Mouse (Mus musculus): Measurements from ENCODE around the gene Coq4. TPM values are rescaled to one million over a fixed set of nuclear protein-coding genes. Genes with fewer than 3 reads are reported as not detected.

Coq4 gene
- 39.5 and 53.4 TPM in 2 replicates for polyA plus RNA-seq (2014; fragmentation: Nextera tagmentation; extraction: Ambion mirVana)

GRCm38 (mm10) chr2:29787104-29787917 lies at the start of gene Coq4:
Gene Coq4 (plus strand): TSS chr2:29787493.
- Histone ChIP-seq H3K27ac (ENCODE audit: low read depth, low read length) (peak within 1 kb of the TSS; percentile 35; the same call in 1 of the 2 replicates), H3K9me3 (ENCODE audit: control insufficient read depth, low read length) (no peaks in the 10 kb centered on the region), H3K9ac (replicated peaks; ENCODE audit: low read depth, low read length) (peak within 1 kb of the TSS; percentile 60), H3K27me3 (ENCODE audit: control insufficient read depth, insufficient read depth, low read length) (no peaks in the 10 kb centered on the region), H3K4me3 (ENCODE audit: low read depth, low read length) (peak within 1 kb of the TSS; percentile 69), H3K36me3 (ENCODE audit: control insufficient read depth, insufficient read depth, low read length) (peaks cover 24% of the 10 kb centered on the region), H3K4me1 (ENCODE audit: control insufficient read depth, insufficient read depth, low read length) (peaks cover 7% of the 10 kb centered on the region; the same call in 1 of the 2 replicates), H3K4me2 (ENCODE audit: low read depth, low read length) (peak within 1 kb of the TSS; percentile 89)
- ATAC-seq (ENCODE audit: low read depth) = peak; percentile 88
- WGBS = 2% methylated on average over 31 of the region's 31 CpGs

- no peaks in the 10 kb centered on the region for H3K9me3 ChIP-seq (ENCODE audit: control insufficient read depth, low read length)
- H3K27me3 ChIP-seq (ENCODE audit: control insufficient read depth, insufficient read depth, low read length) = no peaks in the 10 kb centered on the region
- no peak overlapping the region for H3K4me2 ChIP-seq (ENCODE audit: low read depth, low read length)
- H3K27ac ChIP-seq (ENCODE audit: low read depth, low read length) = no peak overlapping the region
- H3K36me3 ChIP-seq (ENCODE audit: control insufficient read depth, insufficient read depth, low read length) = peaks cover 47% of the 10 kb centered on the region
- H3K4me3 ChIP-seq (ENCODE audit: low read depth, low read length) = no peak overlapping the region
- H3K9ac ChIP-seq (replicated peaks; ENCODE audit: low read depth, low read length) = no peak overlapping the region
- WGBS = 82% methylated on average over 4 of the region's 4 CpGs
- H3K4me1 ChIP-seq (ENCODE audit: control insufficient read depth, insufficient read depth, low read length) = no peaks in the 10 kb centered on the region
- no peak for ATAC-seq (ENCODE audit: low read depth)
Observed at GRCm38 (mm10) chr2:29738799-29739198, 48.5 kb upstream of the Coq4 start.

- Histone ChIP-seq H3K27ac (ENCODE audit: low read depth, low read length) (no peak overlapping the region), H3K36me3 (ENCODE audit: control insufficient read depth, insufficient read depth, low read length) (peaks cover 41% of the 10 kb centered on the region), H3K9ac (replicated peaks; ENCODE audit: low read depth, low read length) (no peak overlapping the region), H3K9me3 (ENCODE audit: control insufficient read depth, low read length) (no peaks in the 10 kb centered on the region), H3K4me3 (ENCODE audit: low read depth, low read length) (no peak overlapping the region), H3K4me1 (ENCODE audit: control insufficient read depth, insufficient read depth, low read length) (no peaks in the 10 kb centered on the region), H3K4me2 (ENCODE audit: low read depth, low read length) (no peak overlapping the region), H3K27me3 (ENCODE audit: control insufficient read depth, insufficient read depth, low read length) (no peaks in the 10 kb centered on the region)
- no peak for ATAC-seq (ENCODE audit: low read depth)
- WGBS = 84% methylated on average over 5 of the region's 5 CpGs
Observed at GRCm38 (mm10) chr2:29739368-29739767, 47.9 kb upstream of the Coq4 start.

DNA sequence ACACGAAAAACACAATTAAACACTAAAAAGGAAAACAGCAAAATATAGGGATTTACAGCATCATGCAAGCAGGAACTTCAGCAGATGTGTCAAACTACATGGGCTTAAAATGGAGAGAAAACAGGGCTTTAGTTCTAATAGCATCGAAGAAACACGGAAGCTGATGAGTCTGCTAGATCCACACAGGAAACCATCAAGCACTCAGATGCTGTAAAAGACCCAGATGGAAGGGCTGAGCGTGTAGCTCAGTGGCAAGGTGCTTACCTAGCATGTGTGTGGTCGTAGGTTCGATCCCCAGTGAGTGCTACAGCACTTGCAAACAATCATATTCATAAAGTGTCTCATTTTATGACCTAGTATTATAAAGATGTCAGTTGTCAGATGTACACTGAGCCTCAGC lies 46.1 kb upstream of the Coq4 start:
- H3K4me3 ChIP-seq (ENCODE audit: low read depth, low read length) = no peak overlapping the region
- H3K27me3 ChIP-seq (ENCODE audit: control insufficient read depth, insufficient read depth, low read length) = 0 out of 2 replicates have a peak, but pooled peaks cover under 1% of the 10 kb centered on the region
- H3K9ac ChIP-seq (replicated peaks; ENCODE audit: low read depth, low read length) = no peak overlapping the region
- no peak overlapping the region for H3K27ac ChIP-seq (ENCODE audit: low read depth, low read length)
- H3K36me3 ChIP-seq (ENCODE audit: control insufficient read depth, insufficient read depth, low read length) = peaks cover 26% of the 10 kb centered on the region
- no peaks in the 10 kb centered on the region for H3K4me1 ChIP-seq (ENCODE audit: control insufficient read depth, insufficient read depth, low read length)
- no peak overlapping the region for H3K4me2 ChIP-seq (ENCODE audit: low read depth, low read length)
- 90% methylated on average over 6 of the region's 6 CpGs for whole genome bisulfite sequencing
- H3K9me3 ChIP-seq (ENCODE audit: control insufficient read depth, low read length) = no peaks in the 10 kb centered on the region
- no peak for ATAC-seq (ENCODE audit: low read depth)

- H3K9me3 ChIP-seq (ENCODE audit: control insufficient read depth, low read length) = no peaks in the 10 kb centered on the region
- peaks cover 5% of the 10 kb centered on the region; the same call in 1 of the 2 replicates for H3K36me3 ChIP-seq (ENCODE audit: control insufficient read depth, insufficient read depth, low read length)
- ATAC-seq (ENCODE audit: low read depth) = no peak
- peaks cover 5% of the 10 kb centered on the region; the same call in 1 of the 2 replicates for H3K27me3 ChIP-seq (ENCODE audit: control insufficient read depth, insufficient read depth, low read length)
- no peak overlapping the region for H3K4me2 ChIP-seq (ENCODE audit: low read depth, low read length)
- no peaks in the 10 kb centered on the region for H3K4me1 ChIP-seq (ENCODE audit: control insufficient read depth, insufficient read depth, low read length)
- H3K27ac ChIP-seq (ENCODE audit: low read depth, low read length) = no peak overlapping the region
- no peak overlapping the region for H3K9ac ChIP-seq (replicated peaks; ENCODE audit: low read depth, low read length)
- 88% methylated on average over 6 of the region's 6 CpGs for WGBS
- no peak overlapping the region for H3K4me3 ChIP-seq (ENCODE audit: low read depth, low read length)
Observed at GRCm38 (mm10) chr2:29744256-29744655, 43.0 kb upstream of the Coq4 start.

- 2% methylated on average over 48 of the region's 50 CpGs for WGBS
- no peak overlapping the region for H3K27ac ChIP-seq (ENCODE audit: low read depth, low read length)
- no peak for ATAC-seq (ENCODE audit: low read depth)
- peak overlapping the region; percentile 63 for H3K4me2 ChIP-seq (ENCODE audit: low read depth, low read length)
- peaks cover 21% of the 10 kb centered on the region for H3K27me3 ChIP-seq (ENCODE audit: control insufficient read depth, insufficient read depth, low read length)
- H3K4me1 ChIP-seq (ENCODE audit: control insufficient read depth, insufficient read depth, low read length) = no peaks in the 10 kb centered on the region
- peak overlapping the region; percentile 65 for H3K9ac ChIP-seq (replicated peaks; ENCODE audit: low read depth, low read length)
- peak overlapping the region; percentile 34 for H3K4me3 ChIP-seq (ENCODE audit: low read depth, low read length)
- H3K36me3 ChIP-seq (ENCODE audit: control insufficient read depth, insufficient read depth, low read length) = no peaks in the 10 kb centered on the region
- H3K9me3 ChIP-seq (ENCODE audit: control insufficient read depth, low read length) = no peaks in the 10 kb centered on the region
Observed at GRCm38 (mm10) chr2:29747188-29747782, 40.0 kb upstream of the Coq4 start.

DNA sequence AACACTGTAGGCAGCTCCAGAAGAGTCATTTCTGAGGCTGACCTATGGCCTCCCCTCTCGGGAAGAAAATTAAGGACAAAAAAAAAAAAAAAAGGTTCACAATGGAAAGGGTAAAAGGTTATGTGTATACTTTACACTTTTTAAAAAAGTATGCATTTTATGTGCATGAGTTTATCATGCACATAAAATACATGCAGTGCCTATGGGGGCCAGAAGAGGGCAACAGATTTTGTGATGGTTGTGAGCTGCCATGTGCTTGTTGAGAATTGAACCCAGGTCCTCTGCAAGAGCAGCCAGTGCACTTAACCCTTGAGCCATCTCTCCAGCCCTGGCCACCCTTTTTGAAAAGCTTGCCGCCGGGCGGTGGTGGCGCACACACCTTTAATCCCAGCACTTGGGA lies 39.4 kb upstream of the Coq4 start:
- H3K4me3 ChIP-seq (ENCODE audit: low read depth, low read length) = no peak overlapping the region; the same call in 1 of the 2 replicates
- H3K9me3 ChIP-seq (ENCODE audit: control insufficient read depth, low read length) = no peaks in the 10 kb centered on the region
- H3K4me1 ChIP-seq (ENCODE audit: control insufficient read depth, insufficient read depth, low read length) = no peaks in the 10 kb centered on the region
- no peak overlapping the region for H3K27ac ChIP-seq (ENCODE audit: low read depth, low read length)
- 64% methylated on average over 5 of the region's 5 CpGs for WGBS
- no peaks in the 10 kb centered on the region for H3K36me3 ChIP-seq (ENCODE audit: control insufficient read depth, insufficient read depth, low read length)
- no peak overlapping the region; the same call in 1 of the 2 replicates for H3K4me2 ChIP-seq (ENCODE audit: low read depth, low read length)
- peaks cover 24% of the 10 kb centered on the region for H3K27me3 ChIP-seq (ENCODE audit: control insufficient read depth, insufficient read depth, low read length)
- no peak for ATAC-seq (ENCODE audit: low read depth)
- no peak overlapping the region for H3K9ac ChIP-seq (replicated peaks; ENCODE audit: low read depth, low read length)

DNA sequence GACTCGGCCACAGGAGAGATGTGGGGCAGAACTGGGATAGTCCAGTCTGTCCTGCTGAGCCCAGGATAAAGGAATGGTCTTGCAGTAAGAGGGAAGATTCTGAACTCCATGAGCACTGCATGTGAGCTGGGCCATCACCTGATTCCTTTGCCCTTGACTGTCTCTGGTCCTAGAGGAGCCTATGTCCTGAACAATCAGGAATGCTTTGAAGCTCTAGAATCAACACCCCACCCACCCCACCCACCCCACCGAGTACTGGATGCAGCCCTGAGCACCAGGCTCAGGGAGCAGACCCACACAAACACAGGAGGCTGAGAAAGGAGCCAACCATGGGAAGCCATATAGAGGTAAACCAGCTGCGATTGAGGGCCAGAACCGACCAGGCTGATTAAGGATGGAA lies 38.8 kb upstream of the Coq4 start:
- Histone ChIP-seq H3K4me2 (ENCODE audit: low read depth, low read length) (no peak overlapping the region), H3K4me3 (ENCODE audit: low read depth, low read length) (no peak overlapping the region), H3K36me3 (ENCODE audit: control insufficient read depth, insufficient read depth, low read length) (no peaks in the 10 kb centered on the region), H3K9ac (replicated peaks; ENCODE audit: low read depth, low read length) (no peak overlapping the region), H3K27ac (ENCODE audit: low read depth, low read length) (no peak overlapping the region), H3K4me1 (ENCODE audit: control insufficient read depth, insufficient read depth, low read length) (no peaks in the 10 kb centered on the region), H3K9me3 (ENCODE audit: control insufficient read depth, low read length) (no peaks in the 10 kb centered on the region), H3K27me3 (ENCODE audit: control insufficient read depth, insufficient read depth, low read length) (peaks cover 24% of the 10 kb centered on the region)
- no peak for ATAC-seq (ENCODE audit: low read depth)
- WGBS = 86% methylated on average over 4 of the region's 4 CpGs

DNA sequence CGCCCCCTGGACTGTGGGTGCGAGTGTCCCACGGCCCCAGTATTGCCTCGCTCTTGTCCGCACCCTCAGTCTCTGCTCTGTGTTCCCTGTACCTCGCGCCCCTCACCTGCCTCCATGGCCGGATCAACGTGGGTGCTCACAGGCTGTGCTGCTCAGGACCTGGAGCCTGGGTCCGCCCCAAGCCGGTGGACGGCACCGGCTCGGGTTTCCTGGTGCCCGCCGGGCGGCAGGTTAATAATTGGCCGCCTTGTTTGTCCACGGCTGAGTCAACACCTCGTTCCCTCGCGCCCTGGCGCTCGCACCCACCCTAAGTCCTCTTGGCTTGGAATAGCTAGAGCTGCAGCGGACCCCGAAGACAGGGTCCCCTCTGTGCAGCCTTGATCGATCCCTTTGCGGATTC lies 35.8 kb upstream of the Coq4 start, which contains the start of gene Gm13420:
TSS of gene Gm13420 (minus strand) at position 189 of the 400 bp plus-strand sequence.
- WGBS = 4% methylated on average over 28 of the region's 28 CpGs
- no peak for ATAC-seq (ENCODE audit: low read depth)
- H3K4me1 ChIP-seq (ENCODE audit: control insufficient read depth, insufficient read depth, low read length) = no peaks in the 10 kb centered on the region
- peaks cover 21% of the 10 kb centered on the region for H3K27me3 ChIP-seq (ENCODE audit: control insufficient read depth, insufficient read depth, low read length)
- H3K27ac ChIP-seq (ENCODE audit: low read depth, low read length) = no peak within 1 kb of the TSS
- no peak within 1 kb of the TSS for H3K4me3 ChIP-seq (ENCODE audit: low read depth, low read length)
- H3K36me3 ChIP-seq (ENCODE audit: control insufficient read depth, insufficient read depth, low read length) = no peaks in the 10 kb centered on the region
- no peaks in the 10 kb centered on the region for H3K9me3 ChIP-seq (ENCODE audit: control insufficient read depth, low read length)
- no peak within 1 kb of the TSS for H3K9ac ChIP-seq (replicated peaks; ENCODE audit: low read depth, low read length)
- no peak within 1 kb of the TSS for H3K4me2 ChIP-seq (ENCODE audit: low read depth, low read length)
